Mouse (Mus musculus) forebrain, embryonic 16.5 days (tissue): ENCODE data around the gene Odf2l. TPM values are rescaled to one million over a fixed set of nuclear protein-coding genes. Genes with fewer than 3 reads are reported as not detected.

ENCODE experiments used
- ATAC-seq: fragments of 200-750 bp; cut with Nextera tagmentation; 2 replicates; pipeline ENCODE4 v1.8.0; 2017; ENCODE audit warnings: mild to moderate bottlenecking, moderate library complexity
- H3K27ac ChIP-seq: fragments of 300-500 bp; sonication (generic); 2 replicates; pipeline ENCODE4 v1.5.1; 2014; ENCODE audit warnings: low read length, control low read depth
- H3K27me3 ChIP-seq: fragments of 300-500 bp; sonication (generic); replicated peaks from 2 replicates; pipeline ENCODE4 v1.6.1; 2014; ENCODE audit warnings: low read length; ENCODE audit not compliant: control insufficient read depth, insufficient read depth
- H3K36me3 ChIP-seq: fragments of 300-500 bp; sonication (generic); 2 replicates; pipeline ENCODE4 v1.6.1; 2014; ENCODE audit not compliant: control insufficient read depth, insufficient read depth
- H3K4me1 ChIP-seq: fragments of 300-500 bp; sonication (generic); replicated peaks from 2 replicates; pipeline ENCODE4 v1.6.1; 2014; ENCODE audit warnings: low read length; ENCODE audit not compliant: control insufficient read depth, insufficient read depth
- H3K4me2 ChIP-seq: fragments of 300-500 bp; sonication (generic); 2 replicates; pipeline ENCODE4 v1.6.1; 2014; ENCODE audit warnings: mild to moderate bottlenecking, low read length, control low read depth
- H3K4me3 ChIP-seq: fragments of 300-500 bp; sonication (generic); replicated peaks from 2 replicates; pipeline ENCODE4 v1.5.1; 2014; ENCODE audit warnings: mild to moderate bottlenecking, low read length, control low read depth
- H3K9ac ChIP-seq: fragments of 300-500 bp; sonication (generic); replicated peaks from 2 replicates; pipeline ENCODE4 v1.6.1; 2014; ENCODE audit warnings: low read depth, low read length, control low read depth
- H3K9me3 ChIP-seq: fragments of 300-500 bp; sonication (generic); 2 replicates; pipeline ENCODE4 v1.6.1; 2016; ENCODE audit warnings: low read length; ENCODE audit not compliant: control insufficient read depth
- WGBS: fragments of 180-500 bp; shearing (Covaris S2); extraction: QIAGEN DNeasy Blood & Tissue Kit; methylation state at CpG from one replicate; pipeline ENCODE4 v1.1.7; 2014; 5-methylcytosine and 5-hydroxymethylcytosine counted together
- polyA plus RNA-seq: library from polyadenylated mRNA; unstranded; fragments of >200 nt; fragmentation: Nextera tagmentation; extraction: Ambion mirVana; gene quantifications from 2 replicates; pipeline ENCODE4 v1.2.1, GENCODE M21; 2015

Gene Odf2l
- polyA plus RNA-seq, result 15.0 and 17.0 TPM in 2 replicates

DNA sequence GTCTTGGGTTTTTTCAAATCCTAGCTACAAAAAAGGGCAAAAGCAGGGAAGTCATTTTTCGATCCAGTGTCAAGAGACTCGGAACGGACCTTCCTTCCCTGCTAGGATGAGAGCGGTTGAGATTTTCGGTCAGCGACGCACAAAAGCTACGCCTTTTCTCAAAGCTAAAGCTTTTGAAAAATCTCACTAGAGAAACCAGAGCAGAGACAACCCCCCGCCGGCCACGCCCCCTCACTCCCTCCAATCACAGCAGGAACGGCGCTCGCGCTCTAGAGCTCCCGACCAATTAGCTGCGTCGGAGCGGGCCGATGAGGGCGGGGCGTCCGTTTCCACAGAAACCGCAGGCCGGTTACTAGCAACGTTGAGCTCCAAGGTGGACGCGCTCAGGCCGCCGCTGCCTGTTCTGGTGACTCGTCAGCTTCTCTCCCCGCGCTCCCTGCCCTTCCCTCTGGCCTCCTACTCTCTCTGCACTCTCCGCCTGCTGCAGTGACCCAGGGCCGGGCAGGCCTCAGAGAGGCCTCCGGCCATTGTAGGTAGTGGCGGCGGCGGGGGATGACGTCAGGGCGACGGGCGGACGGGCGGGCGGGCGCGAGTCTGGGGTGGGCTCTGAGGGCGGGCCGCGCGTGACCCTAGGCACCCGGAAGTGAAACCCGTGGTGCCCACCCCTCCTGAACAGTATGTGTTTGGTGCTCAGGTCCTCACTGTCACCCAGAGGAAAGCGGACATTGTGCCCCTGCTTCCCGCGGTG is at the start of gene Odf2l:
Odf2l (plus strand) TSS at position 335 of the 748 bp plus-strand sequence.
- under 1% methylated on average over 57 of the region's 57 CpGs for WGBS
- ATAC-seq, result peak; percentile 99
- H3K36me3 ChIP-seq, result no peaks in the 10 kb centered on the region
- H3K4me1 ChIP-seq, result peaks cover 10% of the 10 kb centered on the region
- H3K27me3 ChIP-seq, result no peaks in the 10 kb centered on the region
- peak within 1 kb of the TSS; percentile 94 for H3K4me3 ChIP-seq
- no peaks in the 10 kb centered on the region for H3K9me3 ChIP-seq
- H3K27ac ChIP-seq, result peak within 1 kb of the TSS; percentile 98
- peak within 1 kb of the TSS; percentile 88 for H3K9ac ChIP-seq
- peak within 1 kb of the TSS; percentile 88 for H3K4me2 ChIP-seq

DNA sequence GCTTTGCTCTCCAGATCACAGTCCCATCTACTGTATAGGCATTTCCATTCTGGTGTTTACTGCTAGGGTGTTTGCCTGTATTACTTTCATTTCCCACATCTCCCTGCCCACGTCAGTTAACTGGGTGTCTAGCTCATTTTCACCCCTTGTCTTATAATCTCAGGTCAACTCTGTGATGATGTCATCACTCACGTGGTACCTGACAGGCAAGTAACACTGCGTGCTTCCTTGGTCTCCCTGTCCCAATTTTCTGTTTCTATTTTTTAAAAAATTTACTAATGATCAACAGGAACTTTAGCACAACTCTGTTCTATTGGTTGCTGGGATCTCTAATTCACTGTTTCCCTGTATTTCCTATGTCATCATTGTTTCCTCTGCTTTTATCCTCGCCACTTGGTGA is 49.4 kb upstream of the Odf2l start:
- Histone ChIP-seq H3K9me3 (no peaks in the 10 kb centered on the region), H3K9ac (no peak overlapping the region), H3K27ac (no peak overlapping the region), H3K4me3 (no peak overlapping the region), H3K4me2 (no peak overlapping the region), H3K36me3 (no peaks in the 10 kb centered on the region), H3K4me1 (no peaks in the 10 kb centered on the region), H3K27me3 (no peaks in the 10 kb centered on the region)
- 77% methylated on average over 4 of the region's 4 CpGs for WGBS
- ATAC-seq, result no peak

DNA sequence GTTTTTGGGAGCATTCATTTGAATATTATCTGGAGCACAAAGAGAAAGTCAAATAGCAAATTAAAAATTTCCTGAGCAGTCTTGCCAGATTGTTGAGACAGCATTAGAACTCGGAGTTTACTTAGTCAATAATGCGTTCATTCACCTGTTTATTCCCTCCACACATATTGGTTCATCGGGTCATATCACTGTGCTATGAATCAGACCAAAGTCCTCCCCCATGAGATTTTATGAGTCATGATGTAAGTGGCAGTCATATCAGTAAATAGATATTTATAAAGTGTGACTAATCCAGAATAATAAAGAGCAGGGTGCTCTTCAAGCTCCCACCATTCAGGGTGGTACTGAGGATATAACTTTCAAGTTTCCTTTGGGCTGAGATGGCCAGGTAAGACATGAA is 46.0 kb upstream of the Odf2l start:
- H3K4me1 ChIP-seq, result no peaks in the 10 kb centered on the region
- no peaks in the 10 kb centered on the region for H3K27me3 ChIP-seq
- H3K9me3 ChIP-seq, result no peaks in the 10 kb centered on the region
- H3K9ac ChIP-seq, result no peak overlapping the region
- no peak for ATAC-seq
- H3K4me3 ChIP-seq, result no peak overlapping the region
- no peak overlapping the region for H3K4me2 ChIP-seq
- no peak overlapping the region for H3K27ac ChIP-seq
- no peaks in the 10 kb centered on the region for H3K36me3 ChIP-seq
- 98% methylated on average over 3 of the region's 3 CpGs for WGBS

DNA sequence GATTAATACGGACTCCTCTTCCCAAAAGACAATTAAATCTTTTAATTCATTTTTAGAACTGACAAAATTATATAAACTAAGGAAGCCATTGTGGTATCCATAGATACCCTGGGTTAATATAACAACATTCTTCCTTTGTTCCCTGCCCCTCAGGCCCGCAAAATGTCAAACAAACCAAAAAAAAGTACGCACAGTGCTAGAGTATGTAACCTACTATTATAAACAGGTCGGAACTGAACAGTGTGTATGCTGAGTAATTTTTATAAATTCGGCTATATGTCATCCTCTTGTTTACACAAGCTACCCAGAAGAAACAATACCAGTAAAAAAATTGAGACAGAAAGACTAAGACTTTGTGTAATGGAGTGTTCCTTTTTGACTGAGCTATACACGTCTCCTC is 40.0 kb upstream of the Odf2l start:
- H3K27me3 ChIP-seq, result no peaks in the 10 kb centered on the region
- ATAC-seq, result no peak
- no peaks in the 10 kb centered on the region for H3K4me1 ChIP-seq
- no peak overlapping the region for H3K4me2 ChIP-seq
- no peak overlapping the region for H3K4me3 ChIP-seq
- 83% methylated on average over 6 of the region's 6 CpGs for WGBS
- H3K9ac ChIP-seq, result no peak overlapping the region
- no peaks in the 10 kb centered on the region for H3K36me3 ChIP-seq
- H3K27ac ChIP-seq, result no peak overlapping the region
- H3K9me3 ChIP-seq, result no peaks in the 10 kb centered on the region

DNA sequence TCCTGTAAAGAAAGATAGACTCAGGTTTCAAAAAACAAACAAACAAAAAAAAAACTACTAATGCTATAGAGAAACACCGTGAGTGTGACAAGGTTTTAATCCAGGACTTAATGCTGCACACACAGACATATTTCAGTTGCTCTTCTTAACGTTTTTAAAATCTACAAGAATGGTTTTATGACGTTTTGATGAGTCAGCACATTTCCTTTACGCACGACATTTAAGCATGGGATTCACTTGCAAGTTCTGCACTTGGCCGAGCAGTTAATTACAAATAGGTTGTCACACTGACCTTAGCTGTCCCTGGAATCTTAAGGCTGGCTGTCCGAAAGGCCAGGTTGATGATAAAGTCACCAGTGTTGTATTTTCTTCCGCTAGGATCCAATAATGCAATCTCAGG is 37.5 kb upstream of the Odf2l start:
- 84% methylated on average over 8 of the region's 8 CpGs for WGBS
- ATAC-seq, result no peak

DNA sequence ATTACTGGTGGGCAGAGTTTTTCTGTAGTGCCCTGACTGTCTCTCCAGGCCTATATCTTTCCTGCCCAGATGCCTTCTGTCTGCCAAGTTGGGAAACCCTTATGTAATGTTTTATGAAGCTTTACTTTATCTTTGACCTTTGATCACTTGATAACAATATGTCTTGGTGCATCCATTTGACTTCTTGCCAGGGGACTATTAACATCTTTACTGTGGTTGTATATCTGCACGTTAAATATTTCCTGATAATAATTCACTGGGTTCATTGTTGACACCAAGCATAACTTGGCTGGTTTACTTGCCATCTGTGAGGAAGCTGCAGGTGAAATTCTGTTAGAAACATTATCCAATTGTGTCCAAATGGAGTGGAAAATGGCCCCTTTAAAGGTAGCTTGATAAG is 35.3 kb upstream of the Odf2l start:
- Histone ChIP-seq H3K36me3 (no peaks in the 10 kb centered on the region), H3K9me3 (no peaks in the 10 kb centered on the region), H3K4me1 (no peaks in the 10 kb centered on the region), H3K27ac (no peak overlapping the region), H3K4me3 (no peak overlapping the region), H3K27me3 (no peaks in the 10 kb centered on the region), H3K4me2 (no peak overlapping the region), H3K9ac (no peak overlapping the region)
- ATAC-seq, result no peak
- 89% methylated on average over 1 of the region's 1 CpGs for WGBS

More for the DNA sequence above, 37.5 kb upstream of the Odf2l start:
- H3K9me3 ChIP-seq, result no peaks in the 10 kb centered on the region
- no peaks in the 10 kb centered on the region for H3K27me3 ChIP-seq
- no peak overlapping the region for H3K4me3 ChIP-seq
- no peak overlapping the region for H3K9ac ChIP-seq
- no peak overlapping the region for H3K27ac ChIP-seq
- no peaks in the 10 kb centered on the region for H3K4me1 ChIP-seq
- no peak overlapping the region for H3K4me2 ChIP-seq
- H3K36me3 ChIP-seq, result no peaks in the 10 kb centered on the region

DNA sequence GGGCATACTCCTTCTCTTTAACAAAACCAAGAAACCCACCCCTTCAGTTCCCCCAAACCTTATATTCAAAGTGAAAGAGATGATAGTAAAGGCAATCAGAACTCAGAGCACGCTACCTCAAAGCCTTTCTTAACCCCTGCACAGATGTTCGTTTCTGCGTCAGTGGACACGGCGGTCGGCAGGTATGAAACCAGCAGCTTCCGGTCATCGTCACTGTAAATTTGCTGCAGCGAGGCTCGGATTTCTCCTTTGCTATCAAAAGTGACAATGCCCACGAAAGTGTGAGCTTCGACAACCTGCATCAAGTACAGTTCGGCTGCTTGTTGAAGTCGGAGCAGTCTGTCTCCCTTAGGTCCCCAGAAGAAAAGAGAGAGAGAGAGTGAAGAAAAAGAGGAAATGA is 32.2 kb upstream of the Odf2l start:
- Histone ChIP-seq H3K36me3 (no peaks in the 10 kb centered on the region), H3K4me2 (no peak overlapping the region), H3K27me3 (no peaks in the 10 kb centered on the region), H3K9me3 (no peaks in the 10 kb centered on the region), H3K27ac (no peak overlapping the region), H3K4me1 (no peaks in the 10 kb centered on the region), H3K9ac (no peak overlapping the region), H3K4me3 (no peak overlapping the region)
- no peak for ATAC-seq
- 94% methylated on average over 14 of the region's 14 CpGs for WGBS

DNA sequence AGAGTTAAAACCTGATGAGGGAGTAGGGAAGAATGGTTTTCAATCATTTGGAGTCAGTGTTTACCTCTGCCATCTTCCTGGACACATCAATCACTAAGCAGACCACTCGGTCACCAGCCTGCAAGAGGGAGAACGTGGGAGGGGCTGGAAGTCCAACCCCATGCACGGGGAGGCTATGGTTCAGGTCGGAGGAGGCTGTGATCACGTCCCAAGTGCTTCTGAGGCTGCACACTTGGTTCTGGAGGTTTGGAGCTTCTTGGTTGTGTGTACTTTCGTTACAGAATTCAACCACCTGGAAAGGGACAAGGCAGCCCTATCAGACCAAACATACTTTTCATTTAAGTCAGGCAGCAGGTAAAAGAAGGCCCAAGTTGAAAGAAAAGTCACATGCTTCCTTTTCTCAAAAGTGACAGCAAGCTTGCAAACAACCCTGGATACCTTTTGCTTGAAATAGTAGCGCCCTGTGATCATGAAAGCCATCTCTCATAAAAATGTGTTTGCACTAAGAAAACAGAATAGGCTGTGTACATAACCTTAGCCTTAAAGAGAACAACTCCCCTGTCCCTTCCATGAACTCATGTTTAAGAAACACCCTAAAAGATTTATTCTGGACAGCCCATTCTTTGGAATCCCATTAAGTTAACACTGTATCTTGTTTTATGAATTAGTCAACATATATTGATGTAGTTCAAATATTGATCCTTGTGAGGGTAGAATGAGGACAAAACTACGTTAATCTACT is 30.4 kb upstream of the Odf2l start:
- ATAC-seq, result no peak
- 78% methylated on average over 8 of the region's 8 CpGs for WGBS
- H3K27me3 ChIP-seq, result no peaks in the 10 kb centered on the region
- H3K4me1 ChIP-seq, result no peaks in the 10 kb centered on the region
- H3K36me3 ChIP-seq, result no peaks in the 10 kb centered on the region
- no peak overlapping the region for H3K4me2 ChIP-seq
- H3K4me3 ChIP-seq, result no peak overlapping the region
- no peak overlapping the region for H3K9ac ChIP-seq
- no peak overlapping the region for H3K27ac ChIP-seq
- H3K9me3 ChIP-seq, result no peaks in the 10 kb centered on the region

DNA sequence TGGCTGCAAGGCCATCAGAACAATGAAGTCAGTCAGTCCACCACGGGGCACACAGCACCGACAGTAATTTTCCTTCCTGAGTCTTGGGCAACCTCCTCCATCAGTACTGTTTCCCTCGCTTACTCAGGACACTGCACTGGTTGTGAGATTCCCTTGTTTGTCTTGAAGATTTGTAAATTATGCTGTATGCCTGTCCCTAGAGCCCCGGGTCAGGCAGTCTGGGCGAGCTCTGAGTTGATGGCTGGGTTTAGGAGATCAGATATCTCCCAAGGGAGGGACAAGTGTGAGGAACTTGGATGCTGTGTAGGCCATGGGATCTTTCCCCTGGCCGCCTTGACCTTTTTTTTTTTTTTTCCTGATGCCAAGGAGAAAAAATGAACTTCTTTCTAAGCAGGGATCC is 19.1 kb upstream of the Odf2l start, which contains the start of gene Clca2:
Clca2 (minus strand) TSS at position 153 of the 400 bp plus-strand sequence.
- Histone ChIP-seq H3K27ac (no peak within 1 kb of the TSS), H3K27me3 (no peaks in the 10 kb centered on the region), H3K4me1 (no peaks in the 10 kb centered on the region), H3K9ac (no peak within 1 kb of the TSS), H3K4me2 (no peak within 1 kb of the TSS), H3K36me3 (no peaks in the 10 kb centered on the region), H3K9me3 (no peaks in the 10 kb centered on the region), H3K4me3 (no peak within 1 kb of the TSS)
- no peak for ATAC-seq
- WGBS, result 86% methylated on average over 6 of the region's 6 CpGs
